Mouse (Mus musculus) intestine, postnatal 0 days (tissue): ENCODE measurements around the gene Zfp385b. TPM values are rescaled to one million over a fixed set of nuclear protein-coding genes. Genes with fewer than 3 reads are reported as not detected.

Experiments used
- ATAC-seq: fragments of 200-750 bp; cut with Nextera tagmentation; 2 replicates; pipeline ENCODE4 v1.8.0; 2017; ENCODE audit warnings: mild to moderate bottlenecking, moderate TSS enrichment, moderate library complexity
- H3K27ac ChIP-seq: fragments of 300-500 bp; sonication (generic); 2 replicates; pipeline ENCODE4 v1.5.1; 2014; ENCODE audit warnings: mild to moderate bottlenecking, low read depth, low read length, moderate library complexity
- H3K27me3 ChIP-seq: fragments of 300-500 bp; sonication (generic); replicated peaks from 2 replicates; pipeline ENCODE4 v1.6.1; 2014; ENCODE audit warnings: low read length, mixed read lengths; ENCODE audit not compliant: control insufficient read depth, insufficient read depth
- H3K36me3 ChIP-seq: fragments of 300-500 bp; sonication (generic); 2 replicates; pipeline ENCODE4 v1.6.1; 2014; ENCODE audit warnings: mild to moderate bottlenecking, moderate library complexity; ENCODE audit not compliant: control insufficient read depth, insufficient read depth
- H3K4me1 ChIP-seq: fragments of 300-500 bp; sonication (generic); replicated peaks from 2 replicates; pipeline ENCODE4 v1.6.1; 2014; ENCODE audit warnings: antibody characterized with exemption, low read length, mixed read lengths; ENCODE audit not compliant: control insufficient read depth, insufficient read depth
- H3K4me2 ChIP-seq: fragments of 300-500 bp; sonication (generic); replicated peaks from 2 replicates; pipeline ENCODE4 v1.6.1; 2014; ENCODE audit warnings: low read depth, mild to moderate bottlenecking, moderate library complexity
- H3K4me3 ChIP-seq: fragments of 300-500 bp; sonication (generic); 2 replicates; pipeline ENCODE4 v1.5.1; 2014; ENCODE audit warnings: low read depth, low read length
- H3K9ac ChIP-seq: fragments of 300-500 bp; sonication (generic); 2 replicates; pipeline ENCODE4 v1.6.1; 2014; ENCODE audit warnings: mild to moderate bottlenecking, low read depth, low read length
- H3K9me3 ChIP-seq: fragments of 300-500 bp; sonication (generic); 2 replicates; pipeline ENCODE4 v1.6.1; 2016; ENCODE audit warnings: mixed run types; ENCODE audit not compliant: control insufficient read depth
- CTCF ChIP-seq: sonication (generic); IDR thresholded peaks from 2 replicates; pipeline ENCODE4 v1.5.1; 2016; ENCODE audit warnings: low read depth, mild to moderate bottlenecking, control low read depth, antibody characterized with exemption, moderate library complexity
- WGBS: fragments of 180-500 bp; shearing (Covaris S2); extraction: QIAGEN DNeasy Blood & Tissue Kit; methylation state at CpG from one replicate; pipeline ENCODE4 v1.1.7; 2014; 5-methylcytosine and 5-hydroxymethylcytosine counted together
- polyA plus RNA-seq: library from polyadenylated mRNA; unstranded; fragments of >200 nt; fragmentation: Nextera tagmentation; extraction: Ambion mirVana; gene quantifications from 2 replicates; pipeline ENCODE4 v1.2.1, GENCODE M21; 2015

The Zfp385b gene
- polyA plus RNA-seq, 1 experiment from 2014 or later, result 14.3 TPM

DNA sequence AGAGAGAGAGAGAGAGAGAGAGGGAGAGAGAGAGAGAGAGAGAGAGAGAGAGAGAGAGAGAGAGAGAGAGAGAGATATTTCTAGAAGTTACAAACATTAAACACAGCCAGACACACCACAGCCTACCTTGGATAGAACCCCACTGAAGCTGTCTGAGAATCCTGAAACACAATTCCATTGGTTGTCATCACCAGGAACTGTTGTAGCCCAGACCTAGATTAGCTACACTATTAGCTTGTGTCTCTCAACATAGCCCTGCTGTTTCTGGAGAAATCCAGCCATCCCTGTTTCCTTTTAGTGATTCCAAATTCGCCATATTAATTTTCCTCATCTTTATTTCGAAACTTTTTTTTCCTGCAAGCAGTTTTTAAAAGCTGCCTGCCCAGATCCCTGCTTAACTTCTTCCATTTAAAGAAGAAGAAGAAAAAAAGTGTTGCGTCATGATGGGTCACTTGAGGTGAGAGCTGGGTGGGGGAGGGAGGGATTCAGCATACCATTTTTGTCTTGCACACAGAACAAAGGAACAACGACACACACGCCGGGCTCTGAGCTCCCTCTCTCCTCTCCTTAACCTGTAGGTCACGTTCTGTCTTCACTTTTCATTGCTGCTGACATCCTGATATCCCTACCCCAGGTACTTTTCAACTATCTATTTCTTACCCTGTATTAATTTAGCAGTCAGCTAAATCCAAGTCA is 6.8 kb upstream of the Zfp385b start:
- no peak for ATAC-seq
- Histone ChIP-seq H3K4me3 (no peak overlapping the region), H3K27ac (no peak overlapping the region), H3K9ac (no peak overlapping the region), H3K36me3 (no peaks in the 10 kb centered on the region), H3K27me3 (no peaks in the 10 kb centered on the region), H3K9me3 (no peaks in the 10 kb centered on the region), H3K4me1 (no peaks in the 10 kb centered on the region), H3K4me2 (no peak overlapping the region)
- 45% methylated on average over 7 of the region's 7 CpGs for WGBS
- TF ChIP-seq CTCF, result no peak

DNA sequence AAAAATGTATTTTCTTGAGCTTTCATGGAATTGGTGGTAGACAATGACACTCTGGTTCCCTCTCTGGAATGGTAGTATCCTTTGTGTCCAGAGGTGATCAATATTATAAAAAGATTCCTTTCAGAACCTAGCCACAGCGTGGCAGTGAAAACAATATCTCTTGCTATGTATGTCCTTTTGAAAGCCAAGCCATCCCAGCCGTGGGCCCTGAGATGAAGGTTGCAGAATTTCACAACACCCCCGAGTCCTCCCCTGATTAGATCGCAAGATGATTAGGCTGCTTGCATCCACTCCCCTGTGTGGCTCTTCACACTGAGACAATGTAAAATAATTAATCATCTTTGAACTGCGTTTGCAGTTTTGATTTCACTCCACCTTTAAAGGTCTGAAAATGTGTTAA is 3.6 kb upstream of the Zfp385b start:
- H3K4me3 ChIP-seq, result no peak overlapping the region
- H3K4me2 ChIP-seq, result no peak overlapping the region
- WGBS, result 87% methylated on average over 5 of the region's 5 CpGs
- no peak overlapping the region for H3K27ac ChIP-seq
- H3K9me3 ChIP-seq, result no peaks in the 10 kb centered on the region
- no peaks in the 10 kb centered on the region for H3K4me1 ChIP-seq
- no peaks in the 10 kb centered on the region for H3K27me3 ChIP-seq
- TF ChIP-seq CTCF, result no peak
- no peak for ATAC-seq
- H3K36me3 ChIP-seq, result no peaks in the 10 kb centered on the region
- no peak overlapping the region for H3K9ac ChIP-seq

DNA sequence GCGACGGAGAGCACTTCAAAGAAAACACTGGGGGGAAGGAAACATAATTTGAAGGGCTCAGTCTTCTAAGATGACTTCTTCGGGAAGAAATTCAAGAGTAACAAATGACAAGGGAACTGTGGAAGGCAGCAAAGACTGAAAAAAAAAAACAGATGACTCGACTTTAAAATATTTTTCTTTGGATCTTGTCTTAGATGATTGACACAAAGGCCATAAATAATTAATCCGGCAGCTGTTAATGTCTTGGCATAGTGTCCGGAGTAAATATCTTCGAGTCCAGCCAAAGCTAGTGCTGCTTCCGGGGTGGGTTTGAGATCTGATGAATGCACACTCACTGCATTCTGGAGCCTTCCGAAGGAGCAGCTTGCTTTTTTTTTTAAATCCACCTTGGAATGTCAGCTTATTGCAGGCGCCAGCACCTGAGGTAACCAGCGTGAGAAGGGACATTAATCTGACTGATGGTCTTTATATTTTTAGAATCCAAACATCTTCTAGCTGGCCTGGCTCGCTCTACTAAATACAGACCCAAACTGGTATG is 2.0 kb downstream of the Zfp385b start:
- WGBS, result 14% methylated on average over 12 of the region's 12 CpGs
- Histone ChIP-seq H3K4me3 (peak overlapping the region; percentile 54), H3K4me2 (peak overlapping the region; percentile 84), H3K9ac (no peak overlapping the region), H3K4me1 (no peaks in the 10 kb centered on the region), H3K9me3 (no peaks in the 10 kb centered on the region), H3K36me3 (no peaks in the 10 kb centered on the region), H3K27ac (no peak overlapping the region), H3K27me3 (peaks cover 23% of the 10 kb centered on the region)
- TF ChIP-seq CTCF, result no peak
- no peak for ATAC-seq

DNA sequence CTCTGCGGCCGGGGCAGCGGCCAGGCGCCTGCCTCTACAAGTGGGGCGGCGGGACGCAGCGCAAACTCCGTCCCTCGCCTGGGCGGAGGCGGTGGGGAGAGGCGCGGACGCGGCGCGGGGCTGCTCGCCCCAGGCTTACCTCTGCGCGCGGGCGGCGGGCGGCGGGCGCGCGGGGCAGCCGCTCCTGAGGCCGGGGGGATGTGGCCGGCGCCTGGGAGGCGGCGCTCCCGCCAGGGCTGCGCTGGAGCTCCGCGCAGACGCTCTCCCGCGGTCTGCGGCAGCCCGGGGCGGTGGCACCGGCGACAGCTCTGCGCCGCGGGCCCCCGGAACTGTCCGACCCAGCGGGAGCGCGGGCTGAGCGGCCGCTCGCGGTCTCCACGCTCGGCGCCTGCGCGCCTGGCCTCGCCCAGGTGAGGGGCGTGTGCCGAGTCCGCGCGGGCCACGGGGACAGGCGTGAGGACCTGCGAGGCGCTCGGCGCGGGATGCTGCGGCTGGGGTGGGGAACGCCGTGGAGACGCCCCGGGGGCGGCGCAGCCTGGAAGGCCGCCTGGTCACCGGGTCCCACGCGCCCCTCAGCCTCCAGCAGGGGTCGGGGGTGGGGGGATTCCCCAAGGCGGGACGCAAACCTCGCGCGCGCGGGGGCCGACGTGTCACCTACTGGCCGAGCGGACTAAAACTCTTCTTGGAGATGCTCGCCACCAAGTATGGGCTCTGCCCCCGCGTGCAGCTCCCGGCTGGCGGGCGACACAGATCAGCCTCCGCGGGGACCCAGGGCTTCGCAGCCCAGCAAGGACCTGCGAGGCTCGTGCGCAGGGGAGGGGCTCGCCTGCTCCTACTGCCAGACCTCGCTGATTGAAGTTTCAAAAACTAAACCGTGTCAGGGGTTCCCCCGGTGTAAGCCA is 2.8 kb downstream of the Zfp385b start:
- WGBS, result under 1% methylated on average over 83 of the region's 116 CpGs
- Histone ChIP-seq H3K27ac (no peak overlapping the region), H3K9ac (0 out of 2 replicates have a peak overlapping the region, but pooled peaks have one; percentile 17), H3K9me3 (no peaks in the 10 kb centered on the region), H3K4me3 (peak overlapping the region; percentile 54), H3K4me2 (peak overlapping the region; percentile 84), H3K36me3 (no peaks in the 10 kb centered on the region), H3K27me3 (peaks cover 23% of the 10 kb centered on the region), H3K4me1 (no peaks in the 10 kb centered on the region)
- TF ChIP-seq CTCF, result no peak
- ATAC-seq, result peak; percentile 25; the same call in 1 of the 2 replicates

DNA sequence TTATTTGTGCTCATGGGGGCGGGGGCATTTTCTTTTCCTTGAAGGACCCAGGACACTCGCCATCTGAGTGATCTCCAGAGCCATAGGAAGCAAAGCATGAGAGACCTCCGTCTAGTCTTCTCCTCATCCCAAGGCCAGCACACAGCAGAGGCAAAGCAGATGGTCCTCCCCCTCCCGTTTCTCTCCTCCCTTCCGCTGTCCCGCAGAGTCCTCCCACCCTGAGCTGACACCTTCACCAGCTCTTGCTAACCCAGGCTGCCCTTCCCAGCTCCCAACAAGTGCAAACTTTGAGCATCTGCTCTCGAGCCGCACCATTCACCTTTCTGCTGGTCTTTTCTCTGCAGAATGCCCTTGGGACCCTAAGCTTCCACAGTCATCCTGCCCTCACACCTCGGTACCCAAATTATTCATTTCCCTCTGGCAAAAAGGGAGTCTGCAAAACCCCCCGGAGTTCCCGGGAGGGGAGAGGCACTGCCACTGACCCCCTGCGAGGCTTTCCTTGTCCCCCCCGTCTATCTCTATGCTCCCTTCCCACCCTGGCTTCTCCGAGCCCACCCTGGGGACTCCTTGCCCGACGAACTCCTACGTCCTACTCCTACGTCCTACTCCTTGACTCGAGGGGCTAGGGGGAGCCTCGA is 3.5 kb downstream of the Zfp385b start:
- WGBS, result 5% methylated on average over 20 of the region's 20 CpGs
- Histone ChIP-seq H3K9me3 (no peaks in the 10 kb centered on the region), H3K4me1 (no peaks in the 10 kb centered on the region), H3K4me2 (peak overlapping the region; percentile 84), H3K4me3 (peak overlapping the region; percentile 54), H3K9ac (0 out of 2 replicates have a peak overlapping the region, but pooled peaks have one; percentile 17), H3K27me3 (peaks cover 23% of the 10 kb centered on the region), H3K27ac (no peak overlapping the region), H3K36me3 (no peaks in the 10 kb centered on the region)
- TF ChIP-seq CTCF, result no peak
- ATAC-seq, result no peak

DNA sequence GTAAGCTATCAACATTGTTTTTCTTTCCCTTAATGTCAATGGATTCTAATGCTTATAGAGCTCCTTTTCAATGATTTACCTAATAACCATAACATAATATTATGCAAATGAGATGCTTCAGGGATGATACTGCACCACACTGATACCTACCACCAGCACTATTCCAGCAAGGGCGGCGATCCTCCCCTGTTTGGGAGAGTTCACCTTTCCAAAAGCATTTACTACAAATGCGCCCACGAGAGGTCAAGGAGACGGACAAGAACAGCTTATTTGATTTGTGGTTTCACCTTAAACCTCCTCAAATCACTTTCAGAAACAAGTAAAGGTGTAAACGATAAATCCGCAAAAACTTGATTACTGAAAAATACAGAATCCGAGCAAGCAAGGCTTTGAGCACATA is 4.5 kb downstream of the Zfp385b start:
- TF ChIP-seq CTCF, result no peak
- ATAC-seq, result no peak

More for the DNA sequence above, 4.5 kb downstream of the Zfp385b start:
- no peaks in the 10 kb centered on the region for H3K9me3 ChIP-seq
- H3K4me1 ChIP-seq, result no peaks in the 10 kb centered on the region
- H3K36me3 ChIP-seq, result no peaks in the 10 kb centered on the region
- no peak overlapping the region for H3K27ac ChIP-seq
- H3K27me3 ChIP-seq, result peaks cover 23% of the 10 kb centered on the region
- WGBS, result 83% methylated on average over 8 of the region's 8 CpGs
- H3K4me3 ChIP-seq, result no peak overlapping the region
- no peak overlapping the region for H3K4me2 ChIP-seq
- H3K9ac ChIP-seq, result no peak overlapping the region
